Mouse (Mus musculus) left cerebral cortex, postnatal 14 days (tissue): ENCODE measurements at regions not wholly inside any gene's neighbourhood (a gene's known extent, or its start where the extent isn't known, plus 50 kb on each side); places are given as distances from the start of the nearest gene placed in this dataset.
"Not testable (repeated sequence)": the region's sequence is repeated elsewhere in the genome, so short reads cannot be mapped to it uniquely, and the experiment has no call there.

Experiments used
- DNase-seq, 2 experiments: peaks; one replicate each; pipeline ENCODE4 v3.0.0; 2021 to 2022; ENCODE audit warnings: low spot score in 2 of 2, mixed read lengths in 1 of 2
- intact Hi-C: fragments of 180-260 bp; cut with DNase I; formaldehyde crosslinking; loops from one replicate; pipeline ENCODE4 v1.15.1; 2025

GRCm38 (mm10) chr8:7323067-7323675 lies 1337.9 kb downstream of the Efnb2 start:
- intact Hi-C loops = no loop called here

GRCm38 (mm10) chr8:7322376-7323066 lies 1338.5 kb downstream of the Efnb2 start:
- intact Hi-C loops = no loop called here
- no peak for DNase-seq

More at GRCm38 (mm10) chr8:7323067-7323675, 1337.9 kb downstream of the Efnb2 start:
- DNase-seq = no peak

GRCm38 (mm10) chr8:7316806-7317355 lies 1344.2 kb downstream of the Efnb2 start:
- intact Hi-C loops = no loop called here
- no peak for DNase-seq

GRCm38 (mm10) chr8:7309239-7309638 lies 1351.8 kb downstream of the Efnb2 start:
- DNase-seq = no peak
- intact Hi-C loops = no loop called here

GRCm38 (mm10) chr8:7289361-7289760 lies 1371.7 kb downstream of the Efnb2 start:
- DNase-seq = no peak
- intact Hi-C loops = no loop called here

GRCm38 (mm10) chr8:7286581-7286980 lies 1374.5 kb downstream of the Efnb2 start:
- DNase-seq = no peak
- intact Hi-C loops = no loop called here

GRCm38 (mm10) chr8:7267406-7267805 lies 1393.6 kb downstream of the Efnb2 start:
- DNase-seq = no peak
- intact Hi-C loops = no loop called here

- DNase-seq, intact Hi-C loops: not testable (repeated sequence)
These were observed 1406.7 kb downstream of the Efnb2 start for GRCm38 (mm10) chr8:7254336-7254735.

- intact Hi-C loops = no loop called here
- no peak for DNase-seq
These were observed 1420.7 kb downstream of the Efnb2 start for GRCm38 (mm10) chr8:7240321-7240720.

- intact Hi-C loops = no loop called here
- no peak for DNase-seq
These were observed 1427.0 kb downstream of the Efnb2 start for GRCm38 (mm10) chr8:7234006-7234405.

- DNase-seq = no peak
- intact Hi-C loops = no loop called here
These were observed 1441.7 kb downstream of the Efnb2 start for GRCm38 (mm10) chr8:7219300-7219699.

- DNase-seq = no peak
- intact Hi-C loops = no loop called here
These were observed 1453.9 kb downstream of the Efnb2 start for GRCm38 (mm10) chr8:7207178-7207577.

GRCm38 (mm10) chr8:7206596-7206995 lies 1454.4 kb downstream of the Efnb2 start:
- peak in 1 of 2 experiments; percentile 35 for DNase-seq
- intact Hi-C loops = no loop called here

GRCm38 (mm10) chr8:7205086-7205485 lies 1456.0 kb downstream of the Efnb2 start:
- no peak for DNase-seq
- intact Hi-C loops = no loop called here

- no peak for DNase-seq
- intact Hi-C loops = no loop called here
These were observed 1470.3 kb downstream of the Efnb2 start for GRCm38 (mm10) chr8:7190726-7191125.

- no peak for DNase-seq
- intact Hi-C loops = no loop called here
These were observed 1497.7 kb downstream of the Efnb2 start for GRCm38 (mm10) chr8:7163361-7163760.

GRCm38 (mm10) chr8:7131746-7132145 lies 1529.3 kb downstream of the Efnb2 start:
- DNase-seq = peak in 1 of 2 experiments; percentile 2
- intact Hi-C loops = no loop called here

GRCm38 (mm10) chr8:7108849-7109248 lies 1552.2 kb downstream of the Efnb2 start:
- intact Hi-C loops = no loop called here
- no peak for DNase-seq

- intact Hi-C loops = no loop called here
- DNase-seq = no peak
These were observed 1563.5 kb downstream of the Efnb2 start for GRCm38 (mm10) chr8:7097577-7097976.

GRCm38 (mm10) chr8:7092831-7093230 lies 1568.2 kb downstream of the Efnb2 start:
- intact Hi-C loops = no loop called here

GRCm38 (mm10) chr8:7088123-7088522 lies 1572.9 kb downstream of the Efnb2 start:
- DNase-seq = no peak
- intact Hi-C loops = no loop called here

More at GRCm38 (mm10) chr8:7092831-7093230, 1568.2 kb downstream of the Efnb2 start:
- no peak for DNase-seq
